Comparison of ENCODE assay signal across 26 mouse cellular contexts in the genomic region with DNA sequence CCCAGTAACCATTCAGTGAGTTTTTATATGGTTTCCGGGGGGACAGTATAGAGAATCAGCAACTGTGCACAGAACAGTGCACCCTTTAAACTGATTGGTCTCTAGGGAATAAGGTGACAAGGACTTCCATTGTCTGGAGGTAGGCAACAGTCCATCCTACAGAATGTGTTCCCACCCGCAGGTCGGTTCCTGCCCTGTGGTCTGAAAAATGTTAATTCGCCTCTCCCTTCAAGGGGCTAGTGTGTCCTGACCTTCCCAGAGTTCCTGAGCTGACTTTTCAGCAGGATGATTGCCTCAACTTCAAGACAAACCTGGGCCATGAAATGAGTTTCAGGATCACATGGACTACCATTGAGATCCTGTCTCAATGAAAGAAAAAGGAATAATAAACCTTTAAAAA. TPM values are rescaled to one million over a fixed set of nuclear protein-coding genes. Genes with fewer than 3 reads are reported as not detected.
A peak's percentile ranks its signal among the peaks of the same experiment; 100 is the strongest.
DNase-seq lines count a peak whose midpoint lies in the region; ATAC-seq and TF ChIP-seq lines count a peak whose summit lies in the region.
"Had no signal": no experiment of that assay in that cellular context is flagged by ENCODE, and none has a peak within 500 bp of the region (broad histone marks: within the 10 kb centered on the region; RNA-seq: fewer than 3 reads in every experiment).

No protein-coding gene starts in this region.

- TF ChIP-seq CTCF in E14TG2a.4 (conservative IDR thresholded peaks at IDR 0.05; ENCODE audit: low read length), result no peak

- no peaks in the 10 kb centered on the region for H3K27me3 ChIP-seq in E14TG2a.4 (ENCODE audit: insufficient read depth, low read length)
- H3K27me3 ChIP-seq in kidney, embryonic 15.5 days, result peaks cover 2% of the 10 kb centered on the region; the same call in 1 of the 2 replicates
- H3K27me3 ChIP-seq: CH12.LX; embryonic facial prominence, embryonic 12.5 days; forebrain, embryonic 15.5 days; Patski had no signal

- ATAC-seq in kidney, embryonic 15.5 days (replicated peaks; ENCODE audit: low FRiP score), result no peak
- ATAC-seq: activated CD4-positive, CD25-positive, alpha-beta regulatory T cell, adult 4 months; CD4-positive, CD25-positive, alpha-beta regulatory T cell, adult 4 months; forebrain, embryonic 13.5 days; forebrain, embryonic 15.5 days; forebrain, postnatal 0 days; Patski had no signal

- peaks cover 70% of the 10 kb centered on the region for H3K4me1 ChIP-seq in E14TG2a.4 (replicated peaks; ENCODE audit: low read depth, low read length)
- H3K4me1 ChIP-seq in kidney, embryonic 15.5 days, result no peaks in the 10 kb centered on the region
- H3K4me1 ChIP-seq: embryonic facial prominence, embryonic 10.5 days; embryonic facial prominence, embryonic 12.5 days; forebrain, embryonic 13.5 days had no signal

- DNase-seq in ES-CJ7 (ENCODE audit: low read depth, low spot score), result peak; percentile 94
- peak; percentile 91 for DNase-seq in R1 (ENCODE audit: low read depth, low spot score)
- DNase-seq in adrenal gland, postnatal 4 days (ENCODE audit: low spot score in 2 of 2), result no peak
- DNase-seq in frontal cortex, adult 2 months (ENCODE audit: extremely low spot score in 1 of 2, low spot score in 1 of 2), result no peak
- DNase-seq: adrenal gland, adult 8-10 months; adrenal gland, postnatal 14 days; adrenal gland, postnatal 36 days; B cell, adult 2 months; cerebellum, adult 11 months; cerebellum, adult 18-20 months; cerebellum, adult 8-10 months; cerebellum, adult 9-11 months; cerebellum, postnatal 14 days; cerebellum, postnatal 36 days; forebrain, postnatal 0 days had no signal

- 77% methylated on average over 4 of the region's 4 CpGs for WGBS in kidney, embryonic 15.5 days

- H3K27ac ChIP-seq in kidney, embryonic 15.5 days, result no peak overlapping the region
- H3K27ac ChIP-seq: embryonic facial prominence, embryonic 10.5 days; embryonic facial prominence, embryonic 12.5 days; forebrain, embryonic 13.5 days; forebrain, embryonic 15.5 days had no signal

- peak overlapping the region; percentile 78 for H3K4me3 ChIP-seq in E14TG2a.4 (replicated peaks; ENCODE audit: low read length)
- no peak overlapping the region for H3K4me3 ChIP-seq in kidney, embryonic 15.5 days (replicated peaks)
- H3K4me3 ChIP-seq: embryonic facial prominence, embryonic 10.5 days; embryonic facial prominence, embryonic 12.5 days; forebrain, embryonic 13.5 days; forebrain, embryonic 15.5 days had no signal

- H3K36me3 ChIP-seq in E14TG2a.4 (ENCODE audit: insufficient read depth, low read length), result peaks cover 9% of the 10 kb centered on the region
- H3K36me3 ChIP-seq in kidney, embryonic 15.5 days, result no peaks in the 10 kb centered on the region
- H3K36me3 ChIP-seq: embryonic facial prominence, embryonic 10.5 days; embryonic facial prominence, embryonic 12.5 days; forebrain, embryonic 15.5 days; G1E had no signal

- H3K4me2 ChIP-seq in kidney, embryonic 15.5 days, result no peak overlapping the region
- H3K4me2 ChIP-seq: embryonic facial prominence, embryonic 12.5 days; forebrain, embryonic 13.5 days; forebrain, embryonic 15.5 days had no signal

- H3K9me3 ChIP-seq in E14TG2a.4 (ENCODE audit: low read length), result peaks cover 13% of the 10 kb centered on the region; the same call in 1 of the 2 replicates
- H3K9me3 ChIP-seq in kidney, embryonic 15.5 days (replicated peaks), result no peaks in the 10 kb centered on the region
- H3K9me3 ChIP-seq: embryonic facial prominence, embryonic 10.5 days; embryonic facial prominence, embryonic 12.5 days; forebrain, embryonic 13.5 days; forebrain, embryonic 15.5 days; G1E had no signal

- no peak overlapping the region for H3K9ac ChIP-seq in kidney, embryonic 15.5 days
- H3K9ac ChIP-seq: embryonic facial prominence, embryonic 12.5 days; forebrain, embryonic 13.5 days; forebrain, embryonic 15.5 days; forebrain, postnatal 0 days had no signal

RNA-seq across cellular contexts. Expression of a gene that starts 18.9 kb away (rescaled TPM):
- polyA plus RNA-seq in kidney, embryonic 15.5 days (2015; fragmentation: Nextera tagmentation; extraction: Ambion mirVana), result 85.7 and 93.2 TPM in 2 replicates
- 100 to 1,000 TPM; 191 to 192 TPM for total RNA-seq in adrenal gland, postnatal 4 days (2021)
- 63.2 and 63.8 TPM in 2 replicates for polyA plus RNA-seq in frontal cortex, adult 2 months (2012; rRNA removed)

RNA-seq across cellular contexts. Expression of a gene that starts 24.4 kb away (rescaled TPM):
- polyA plus RNA-seq in kidney, embryonic 15.5 days (2015; fragmentation: Nextera tagmentation; extraction: Ambion mirVana), result 18.3 and 18.7 TPM in 2 replicates
- 10 to 100 TPM; 15.1 to 18.0 TPM for total RNA-seq in adrenal gland, postnatal 4 days (2021)
- 10.2 and 10.6 TPM in 2 replicates for polyA plus RNA-seq in frontal cortex, adult 2 months (2012; rRNA removed)
- total RNA-seq: G1E had no signal
- polyA plus RNA-seq: G1E had no signal

Comparison
In these comparisons a context has a peak if more than half of its experiments do, and no peak if none do; other contexts are left out.
1. DNase-seq: peak in ES-CJ7 (single experiment) and R1 (single experiment); none in adrenal gland, postnatal 4 days (0 of 2) and frontal cortex, adult 2 months (0 of 2).